Mouse (Mus musculus) lung, postnatal 0 days (tissue): ENCODE data around the gene Tmem202.

Experiments used
- CTCF ChIP-seq: IDR thresholded peaks from 2 replicates; pipeline ENCODE4 v1.5.1; 2016; ENCODE audit warnings: antibody characterized with exemption, mild to moderate bottlenecking
- EP300 ChIP-seq: IDR thresholded peaks from 2 replicates; pipeline ENCODE4 v1.6.1; 2016; ENCODE audit warnings: antibody characterized with exemption, mild to moderate bottlenecking, control low read depth

- TF ChIP-seq CTCF, result no peak
- TF ChIP-seq EP300, result no peak
These were observed at the start of gene Tmem202, which contains the start of gene Hexa for GRCm38 (mm10) chr9:59539441-59540137.
